Mouse (Mus musculus) ES-Bruce4 (cell line): Measurements from ENCODE around the gene Dirc2.

ENCODE experiments used
- CTCF ChIP-seq: IDR thresholded peaks from one replicate; pipeline ENCODE4 v1.8.1; 2011; ENCODE audit warnings: low read depth, low read length
- EP300 ChIP-seq: IDR thresholded peaks from 2 replicates; pipeline ENCODE4 v1.6.1; 2011; ENCODE audit warnings: low read depth, low read length; ENCODE audit not compliant: insufficient read depth
- POLR2A ChIP-seq: IDR thresholded peaks from one replicate; pipeline ENCODE4 v1.8.1; 2011; ENCODE audit warnings: low read length; ENCODE audit not compliant: insufficient read depth

- TF ChIP-seq POLR2A: no peak
- TF ChIP-seq CTCF: no peak
- TF ChIP-seq EP300: peak; percentile 67; the same call in 1 of the 2 replicates
Observed at GRCm38 (mm10) chr16:35771141-35771540, 2.0 kb upstream of the Dirc2 start.
